Mouse (Mus musculus): ENCODE results near the gene Ssbp4. TPM values are rescaled to one million over a fixed set of nuclear protein-coding genes. Genes with fewer than 3 reads are reported as not detected.

The Ssbp4 gene
- total and polyA plus RNA-seq, 2 experiments from 2014 or later: 57.3 to 107 TPM

DNA sequence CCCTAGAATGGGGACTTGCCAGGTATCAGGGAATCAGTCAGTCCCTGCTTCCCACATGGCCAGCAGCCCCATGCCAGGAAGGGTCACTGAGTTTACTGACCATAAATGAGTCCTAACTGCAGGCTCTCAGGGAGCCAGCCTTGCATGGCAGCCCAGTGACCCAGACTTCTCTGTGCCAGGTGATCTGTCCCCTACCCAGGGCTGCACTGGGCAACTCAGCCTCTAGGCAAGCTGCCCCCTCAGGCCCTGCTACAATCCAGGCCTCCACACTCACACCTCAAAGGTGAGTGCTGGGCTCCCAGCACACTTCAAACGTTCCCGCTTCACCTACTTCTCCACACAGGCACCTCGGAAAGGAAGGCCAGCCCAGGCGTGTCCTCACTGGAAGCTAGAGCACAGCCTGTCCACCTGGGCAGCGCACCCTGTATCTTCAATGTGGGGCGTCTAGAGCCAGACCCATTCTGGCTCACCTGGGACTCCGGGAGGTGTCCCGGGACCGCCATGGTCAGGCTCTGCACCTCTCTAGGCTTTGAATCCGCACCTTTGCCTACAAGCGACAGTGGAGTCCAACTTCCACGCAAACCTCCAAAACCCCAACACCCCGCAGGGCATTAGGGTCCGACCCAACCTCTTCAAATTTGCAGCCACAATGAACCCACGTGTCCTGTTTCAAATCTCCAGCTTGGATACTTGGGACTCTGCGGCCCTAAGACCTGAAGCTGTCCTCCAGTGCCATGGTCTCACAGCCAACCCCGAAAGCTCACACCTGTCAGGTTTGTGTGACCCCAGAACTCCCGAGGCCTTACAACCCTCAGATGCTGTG lies 1.7 kb downstream of the Ssbp4 start:
- ATAC-seq (ENCODE audit: insufficient read depth, low read depth) (no peak), DNase-seq (ENCODE audit: low spot score) (no peak)
- 0 out of 2 replicates have a peak, but pooled peaks cover 5% of the 10 kb centered on the region for H3K36me3 ChIP-seq (replicated peaks; ENCODE audit: control insufficient read depth, insufficient read depth, low read length)
- peaks cover 11% of the 10 kb centered on the region; the same call in 1 of the 2 replicates for H3K4me1 ChIP-seq (ENCODE audit: control insufficient read depth, insufficient read depth)
- H3K27ac ChIP-seq (ENCODE audit: low read depth): no peak overlapping the region
- peak overlapping the region; percentile 96 for H3K4me2 ChIP-seq (ENCODE audit: low read depth, low read length)
- TF ChIP-seq CTCF (IDR thresholded peaks at IDR 0.05; ENCODE audit: low read depth) (no peak), EP300 (IDR thresholded peaks at IDR 0.05; ENCODE audit: low read depth) (no peak)
- no peaks in the 10 kb centered on the region for H3K27me3 ChIP-seq (ENCODE audit: control insufficient read depth, insufficient read depth, low read length)
- peak overlapping the region; percentile 69 for H3K9ac ChIP-seq (replicated peaks; ENCODE audit: low read depth, low read length)
- no peaks in the 10 kb centered on the region for H3K9me3 ChIP-seq (replicated peaks; ENCODE audit: control insufficient read depth, low read length)
- WGBS: 71% methylated on average over 18 of the region's 18 CpGs
- H3K4me3 ChIP-seq (ENCODE audit: low read depth, low read length): peak overlapping the region; percentile 58

DNA sequence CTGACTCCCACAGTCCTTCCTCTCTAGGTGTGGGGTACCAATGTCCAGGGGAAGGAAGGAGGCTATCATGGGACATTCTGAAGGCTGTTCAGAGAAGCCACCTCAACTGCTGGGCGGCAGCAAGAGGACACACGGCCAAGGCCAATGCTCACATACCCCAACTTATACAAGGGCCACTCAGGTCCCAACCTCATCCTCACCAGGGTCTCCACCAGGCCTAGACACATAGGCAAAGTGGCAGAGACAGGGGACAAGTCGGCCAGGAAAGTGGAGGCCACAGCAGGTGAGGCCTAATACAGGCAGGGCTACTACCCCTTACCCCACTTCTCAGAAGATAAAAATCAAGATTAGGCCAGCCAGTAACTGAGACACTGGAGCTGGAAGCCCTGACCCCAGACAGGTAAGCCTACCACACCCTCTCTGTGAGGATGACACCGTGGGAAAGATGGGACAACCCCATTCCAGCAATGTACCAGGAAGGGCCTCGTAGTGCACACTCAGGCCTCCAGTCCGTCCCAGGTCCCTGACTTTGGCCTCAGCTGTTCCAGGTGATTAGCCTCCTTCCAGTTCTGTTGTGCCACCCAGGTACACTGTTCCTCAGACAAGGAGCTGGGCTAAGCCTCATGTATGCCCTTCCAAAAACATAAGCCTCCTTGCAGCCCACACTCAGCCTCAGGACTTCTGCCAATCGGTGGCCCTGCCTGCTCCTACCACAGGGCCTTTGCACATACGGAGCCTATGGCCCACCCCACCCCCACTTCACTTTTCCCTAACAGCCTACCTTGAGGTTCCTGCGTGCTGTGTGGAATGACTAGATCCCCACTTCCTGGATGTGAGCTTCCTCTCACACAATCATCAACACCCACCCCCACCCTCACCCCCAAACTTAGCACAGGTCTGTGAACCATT lies 2.5 kb downstream of the Ssbp4 start:
- H3K36me3 ChIP-seq (replicated peaks; ENCODE audit: control insufficient read depth, insufficient read depth, low read length): 0 out of 2 replicates have a peak, but pooled peaks cover 5% of the 10 kb centered on the region
- H3K4me3 ChIP-seq (ENCODE audit: low read depth, low read length): no peak overlapping the region
- DNase-seq (ENCODE audit: low spot score) (no peak), ATAC-seq (ENCODE audit: insufficient read depth, low read depth) (no peak)
- no peaks in the 10 kb centered on the region for H3K27me3 ChIP-seq (ENCODE audit: control insufficient read depth, insufficient read depth, low read length)
- H3K9me3 ChIP-seq (replicated peaks; ENCODE audit: control insufficient read depth, low read length): no peaks in the 10 kb centered on the region
- 81% methylated on average over 9 of the region's 9 CpGs for WGBS
- no peak overlapping the region for H3K9ac ChIP-seq (replicated peaks; ENCODE audit: low read depth, low read length)
- H3K4me1 ChIP-seq (ENCODE audit: control insufficient read depth, insufficient read depth): peaks cover 15% of the 10 kb centered on the region
- H3K4me2 ChIP-seq (ENCODE audit: low read depth, low read length): peak overlapping the region; percentile 96; the same call in 1 of the 2 replicates
- no peak overlapping the region for H3K27ac ChIP-seq (ENCODE audit: low read depth)
- TF ChIP-seq CTCF (IDR thresholded peaks at IDR 0.05; ENCODE audit: low read depth) (no peak), EP300 (IDR thresholded peaks at IDR 0.05; ENCODE audit: low read depth) (no peak)

DNA sequence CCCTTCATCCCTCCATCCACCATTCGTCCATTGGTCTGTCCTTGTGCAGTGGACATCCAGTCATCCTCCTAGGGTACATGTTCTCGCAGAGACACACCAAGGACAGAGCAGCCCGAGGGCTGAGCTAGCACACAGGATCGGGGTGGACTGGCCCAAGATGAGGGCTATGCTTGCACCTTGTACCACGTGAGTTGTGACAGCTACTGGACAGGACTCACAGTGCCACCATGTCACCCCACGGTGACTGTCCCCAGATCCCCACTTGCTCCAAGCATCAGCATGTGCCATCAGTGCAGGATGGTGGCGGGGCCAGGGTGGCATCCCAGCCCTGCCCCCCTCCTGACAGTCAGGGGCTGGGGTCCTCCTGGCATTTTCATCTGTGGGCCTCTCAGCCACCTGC lies 4.1 kb downstream of the Ssbp4 start:
- TF ChIP-seq EP300 (IDR thresholded peaks at IDR 0.05; ENCODE audit: low read depth) (no peak), CTCF (IDR thresholded peaks at IDR 0.05; ENCODE audit: low read depth) (no peak)
- no peak for ATAC-seq (ENCODE audit: insufficient read depth, low read depth)
- Histone ChIP-seq H3K9me3 (replicated peaks; ENCODE audit: control insufficient read depth, low read length) (no peaks in the 10 kb centered on the region), H3K4me2 (ENCODE audit: low read depth, low read length) (no peak overlapping the region), H3K27me3 (ENCODE audit: control insufficient read depth, insufficient read depth, low read length) (no peaks in the 10 kb centered on the region), H3K36me3 (replicated peaks; ENCODE audit: control insufficient read depth, insufficient read depth, low read length) (0 out of 2 replicates have a peak, but pooled peaks cover 5% of the 10 kb centered on the region), H3K27ac (ENCODE audit: low read depth) (no peak overlapping the region), H3K4me3 (ENCODE audit: low read depth, low read length) (no peak overlapping the region), H3K9ac (replicated peaks; ENCODE audit: low read depth, low read length) (no peak overlapping the region), H3K4me1 (ENCODE audit: control insufficient read depth, insufficient read depth) (peaks cover 20% of the 10 kb centered on the region)
- 87% methylated on average over 7 of the region's 7 CpGs for WGBS
- no peak for DNase-seq (ENCODE audit: low spot score)

DNA sequence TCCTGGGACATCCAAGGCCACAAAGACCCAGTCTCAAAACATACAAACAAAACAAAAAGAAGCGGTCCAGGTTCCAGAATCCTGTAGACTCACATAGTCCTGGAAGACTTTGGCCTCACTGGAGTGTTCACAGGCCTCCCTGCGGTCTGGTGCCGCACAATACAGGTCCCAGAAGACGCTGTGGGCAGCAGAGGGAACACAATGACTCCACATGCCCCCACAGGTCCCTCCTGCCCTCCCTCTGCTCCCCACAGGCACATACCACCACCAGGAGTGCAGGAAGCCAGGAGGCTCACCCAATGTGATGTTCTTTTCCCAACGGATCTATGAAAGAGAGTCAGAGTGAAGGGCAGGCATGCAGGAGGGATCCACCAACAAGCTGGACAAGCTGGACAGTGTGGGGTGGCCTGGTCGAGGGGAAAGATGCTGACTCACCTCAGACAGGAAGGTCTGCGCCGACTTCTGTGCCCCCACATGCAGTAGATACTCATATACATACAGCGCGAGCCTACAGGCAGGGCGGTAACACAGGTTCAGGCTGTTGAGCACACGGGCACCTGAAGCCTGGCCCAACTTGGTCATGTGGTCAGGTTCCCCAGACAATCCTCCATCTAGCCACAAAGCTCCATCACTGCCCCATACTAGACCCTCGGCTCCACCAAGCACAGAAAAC lies 6.4 kb downstream of the Ssbp4 start:
- Histone ChIP-seq H3K9me3 (replicated peaks; ENCODE audit: control insufficient read depth, low read length) (no peaks in the 10 kb centered on the region), H3K36me3 (replicated peaks; ENCODE audit: control insufficient read depth, insufficient read depth, low read length) (0 out of 2 replicates have a peak, but pooled peaks cover 5% of the 10 kb centered on the region), H3K4me3 (ENCODE audit: low read depth, low read length) (no peak overlapping the region), H3K27ac (ENCODE audit: low read depth) (no peak overlapping the region), H3K4me1 (ENCODE audit: control insufficient read depth, insufficient read depth) (peaks cover 16% of the 10 kb centered on the region), H3K4me2 (ENCODE audit: low read depth, low read length) (no peak overlapping the region), H3K27me3 (ENCODE audit: control insufficient read depth, insufficient read depth, low read length) (no peaks in the 10 kb centered on the region), H3K9ac (replicated peaks; ENCODE audit: low read depth, low read length) (no peak overlapping the region)
- no peak for ATAC-seq (ENCODE audit: insufficient read depth, low read depth)
- DNase-seq (ENCODE audit: low spot score): no peak
- WGBS: 91% methylated on average over 13 of the region's 13 CpGs
- TF ChIP-seq EP300 (IDR thresholded peaks at IDR 0.05; ENCODE audit: low read depth) (no peak), CTCF (IDR thresholded peaks at IDR 0.05; ENCODE audit: low read depth) (no peak)

DNA sequence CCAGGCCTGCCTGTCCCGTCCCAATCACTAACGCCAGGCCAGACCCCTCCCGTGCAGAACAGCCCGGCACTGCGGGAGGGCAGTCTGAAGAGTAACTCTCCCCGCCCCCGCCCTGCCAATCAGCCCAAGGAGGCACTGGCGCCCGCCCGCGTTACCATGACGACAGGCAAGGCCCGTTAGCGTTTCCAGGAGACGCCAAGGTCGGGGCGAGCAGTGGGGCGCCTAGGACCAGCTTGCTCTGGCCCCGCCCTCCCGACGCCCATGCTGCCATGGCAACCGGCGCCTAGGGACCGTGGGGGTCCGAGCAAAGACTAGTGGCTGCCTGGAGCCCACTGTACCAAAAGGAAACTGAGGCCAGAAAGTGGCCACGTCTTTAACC lies 7.4 kb downstream of the Ssbp4 start:
- H3K9me3 ChIP-seq (replicated peaks; ENCODE audit: control insufficient read depth, low read length): no peaks in the 10 kb centered on the region
- H3K9ac ChIP-seq (replicated peaks; ENCODE audit: low read depth, low read length): no peak overlapping the region
- H3K36me3 ChIP-seq (replicated peaks; ENCODE audit: control insufficient read depth, insufficient read depth, low read length): 0 out of 2 replicates have a peak, but pooled peaks cover 5% of the 10 kb centered on the region
- TF ChIP-seq CTCF (IDR thresholded peaks at IDR 0.05; ENCODE audit: low read depth): no peak
- no peak for TF ChIP-seq EP300 (IDR thresholded peaks at IDR 0.05; ENCODE audit: low read depth)
- H3K4me2 ChIP-seq (ENCODE audit: low read depth, low read length): peak overlapping the region; percentile 45
- peak; percentile 53 for DNase-seq (ENCODE audit: low spot score)
- H3K4me3 ChIP-seq (ENCODE audit: low read depth, low read length): peak overlapping the region; percentile 18; the same call in 1 of the 2 replicates
- peak; percentile 40 for ATAC-seq (ENCODE audit: insufficient read depth, low read depth)
- no peaks in the 10 kb centered on the region for H3K27me3 ChIP-seq (ENCODE audit: control insufficient read depth, insufficient read depth, low read length)
- peak overlapping the region; percentile 69 for H3K27ac ChIP-seq (ENCODE audit: low read depth)
- WGBS: 5% methylated on average over 24 of the region's 26 CpGs
- peaks cover 14% of the 10 kb centered on the region for H3K4me1 ChIP-seq (ENCODE audit: control insufficient read depth, insufficient read depth)
